Comparison of ENCODE assay signal across 14 mouse cellular contexts in the genomic region with DNA sequence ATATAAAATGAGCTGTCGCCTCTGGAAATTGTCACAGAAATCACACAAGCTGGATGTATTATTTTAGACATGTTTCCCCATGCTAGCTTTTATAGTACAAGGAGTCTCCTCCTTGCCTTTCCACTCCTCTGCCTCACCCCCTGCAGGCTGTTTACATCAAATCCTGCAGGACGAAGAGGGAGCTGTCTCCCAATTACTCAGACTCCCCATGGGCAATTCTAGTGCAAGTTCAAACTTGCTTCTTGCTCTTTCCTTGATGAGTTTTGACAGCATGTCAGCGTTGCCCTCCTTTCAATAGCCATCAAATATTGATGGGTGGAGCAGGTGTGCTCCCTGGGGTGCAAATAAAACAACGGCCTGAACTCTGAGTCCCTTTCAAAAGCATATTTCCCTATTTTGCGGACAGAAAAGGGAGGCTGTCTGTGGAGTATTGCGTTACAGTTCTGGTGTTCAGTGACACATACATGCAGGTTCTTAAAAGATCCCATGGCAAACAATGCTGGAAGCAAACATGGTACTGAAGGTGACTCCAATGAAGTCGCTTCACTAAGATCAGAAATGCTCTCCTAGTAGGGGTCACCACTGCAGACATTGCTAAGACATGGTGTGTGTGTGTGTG.
DNase-seq lines count a peak whose midpoint lies in the region; ATAC-seq and TF ChIP-seq lines count a peak whose summit lies in the region.
"Had no signal": no experiment of that assay in that cellular context is flagged by ENCODE, and none has a peak within 500 bp of the region (broad histone marks: within the 10 kb centered on the region; RNA-seq: fewer than 3 reads in every experiment).

No protein-coding gene starts in this region.

- peak; percentile 5 for DNase-seq in hindbrain, embryonic 11.5 days (ENCODE audit: low spot score)
- DNase-seq in hindbrain, embryonic 14.5 days (ENCODE audit: low spot score), result no peak
- peak; percentile 70 for DNase-seq in brain, embryonic 14.5 days (ENCODE audit: low read depth)
- no peak for DNase-seq in hindbrain, postnatal 0 days (ENCODE audit: low spot score)
- DNase-seq in midbrain, postnatal 0 days (ENCODE audit: low spot score), result no peak
- no peak for DNase-seq in cerebellum, postnatal 25 days
- DNase-seq: cerebellum, adult 11-12 months; kidney, adult 8-10 months; liver, postnatal 0 days; lung, postnatal 4 days; right cerebral cortex, postnatal 14 days; thymus, postnatal 4 days had no signal

- H3K4me2 ChIP-seq in hindbrain, embryonic 11.5 days (replicated peaks; ENCODE audit: low read depth, low read length), result no peak overlapping the region
- H3K4me2 ChIP-seq in hindbrain, embryonic 14.5 days (replicated peaks), result no peak overlapping the region
- no peak overlapping the region for H3K4me2 ChIP-seq in hindbrain, postnatal 0 days (ENCODE audit: low read depth, low read length)
- H3K4me2 ChIP-seq in midbrain, postnatal 0 days (ENCODE audit: low read depth, low read length, poor library complexity, severe bottlenecking), result no peak overlapping the region
- H3K4me2 ChIP-seq in intestine, postnatal 0 days (replicated peaks; ENCODE audit: low read depth), result no peak overlapping the region
- H3K4me2 ChIP-seq: limb, embryonic 15.5 days had no signal

- no peaks in the 10 kb centered on the region for H3K9me3 ChIP-seq in hindbrain, embryonic 11.5 days (ENCODE audit: control insufficient read depth, low read length)
- no peaks in the 10 kb centered on the region for H3K9me3 ChIP-seq in hindbrain, embryonic 14.5 days (ENCODE audit: control insufficient read depth, low read length)
- H3K9me3 ChIP-seq in hindbrain, postnatal 0 days (ENCODE audit: low read length), result no peaks in the 10 kb centered on the region
- no peaks in the 10 kb centered on the region for H3K9me3 ChIP-seq in midbrain, postnatal 0 days (ENCODE audit: low read length)
- H3K9me3 ChIP-seq in intestine, postnatal 0 days (ENCODE audit: control insufficient read depth), result no peaks in the 10 kb centered on the region
- H3K9me3 ChIP-seq: limb, embryonic 15.5 days had no signal

- H3K4me1 ChIP-seq in hindbrain, embryonic 11.5 days (replicated peaks; ENCODE audit: control insufficient read depth, insufficient read depth, low read length), result no peaks in the 10 kb centered on the region
- H3K4me1 ChIP-seq in hindbrain, embryonic 14.5 days (replicated peaks; ENCODE audit: control insufficient read depth, insufficient read depth, low read length), result no peaks in the 10 kb centered on the region
- no peaks in the 10 kb centered on the region for H3K4me1 ChIP-seq in hindbrain, postnatal 0 days (ENCODE audit: insufficient read depth, low read length)
- no peaks in the 10 kb centered on the region for H3K4me1 ChIP-seq in midbrain, postnatal 0 days (ENCODE audit: insufficient read depth, low read length)
- no peaks in the 10 kb centered on the region for H3K4me1 ChIP-seq in intestine, postnatal 0 days (replicated peaks; ENCODE audit: control insufficient read depth, insufficient read depth, low read length)
- H3K4me1 ChIP-seq: limb, embryonic 15.5 days had no signal

- no peak for TF ChIP-seq CTCF in brain, embryonic 14.5 days (IDR thresholded peaks at IDR 0.05; ENCODE audit: borderline replicate concordance, extremely low read depth, insufficient read depth, insufficient read length)
- TF ChIP-seq CTCF in hindbrain, postnatal 0 days (IDR thresholded peaks at IDR 0.05; ENCODE audit: low read depth), result peak; percentile 10; the same call in 1 of the 2 replicates
- TF ChIP-seq CTCF in midbrain, postnatal 0 days (IDR thresholded peaks at IDR 0.05), result peak; percentile 35
- TF ChIP-seq CTCF in intestine, postnatal 0 days (IDR thresholded peaks at IDR 0.05; ENCODE audit: low read depth), result no peak

- 0 out of 2 replicates have a peak, but pooled peaks have one; percentile 25 for ATAC-seq in hindbrain, embryonic 11.5 days (ENCODE audit: low FRiP score)
- ATAC-seq in hindbrain, embryonic 14.5 days (ENCODE audit: low FRiP score), result no peak
- ATAC-seq in hindbrain, postnatal 0 days, result no peak
- ATAC-seq in midbrain, postnatal 0 days (ENCODE audit: low FRiP score), result peak; percentile 58; the same call in 1 of the 2 replicates
- no peak for ATAC-seq in intestine, postnatal 0 days
- ATAC-seq: liver, postnatal 0 days had no signal

- no peaks in the 10 kb centered on the region for H3K36me3 ChIP-seq in hindbrain, embryonic 11.5 days (ENCODE audit: control insufficient read depth, insufficient read depth, low read length)
- H3K36me3 ChIP-seq in hindbrain, embryonic 14.5 days (replicated peaks; ENCODE audit: control insufficient read depth, insufficient read depth), result no peaks in the 10 kb centered on the region
- no peaks in the 10 kb centered on the region for H3K36me3 ChIP-seq in hindbrain, postnatal 0 days (ENCODE audit: insufficient read depth, low read length)
- H3K36me3 ChIP-seq in midbrain, postnatal 0 days (ENCODE audit: insufficient read depth, low read length), result no peaks in the 10 kb centered on the region
- no peaks in the 10 kb centered on the region for H3K36me3 ChIP-seq in intestine, postnatal 0 days (ENCODE audit: control insufficient read depth, insufficient read depth)
- H3K36me3 ChIP-seq: limb, embryonic 15.5 days had no signal

- H3K4me3 ChIP-seq in hindbrain, embryonic 11.5 days (ENCODE audit: low read depth, low read length), result no peak overlapping the region
- no peak overlapping the region for H3K4me3 ChIP-seq in hindbrain, embryonic 14.5 days (replicated peaks; ENCODE audit: low read length)
- no peak overlapping the region for H3K4me3 ChIP-seq in hindbrain, postnatal 0 days (ENCODE audit: low read length)
- H3K4me3 ChIP-seq in midbrain, postnatal 0 days (ENCODE audit: low read depth, low read length), result no peak overlapping the region
- no peak overlapping the region for H3K4me3 ChIP-seq in intestine, postnatal 0 days (ENCODE audit: low read depth, low read length)
- H3K4me3 ChIP-seq: limb, embryonic 15.5 days had no signal

- H3K9ac ChIP-seq in hindbrain, embryonic 11.5 days (ENCODE audit: low read depth, low read length), result no peak overlapping the region
- no peak overlapping the region for H3K9ac ChIP-seq in hindbrain, embryonic 14.5 days
- no peak overlapping the region for H3K9ac ChIP-seq in hindbrain, postnatal 0 days (replicated peaks; ENCODE audit: low read length)
- H3K9ac ChIP-seq in midbrain, postnatal 0 days (replicated peaks; ENCODE audit: low read length, poor library complexity, severe bottlenecking), result no peak overlapping the region
- no peak overlapping the region for H3K9ac ChIP-seq in intestine, postnatal 0 days (ENCODE audit: low read depth, low read length)
- H3K9ac ChIP-seq: limb, embryonic 15.5 days; liver, postnatal 0 days had no signal

- no peaks in the 10 kb centered on the region for H3K27me3 ChIP-seq in hindbrain, embryonic 11.5 days (ENCODE audit: control insufficient read depth, insufficient read depth, low read length)
- H3K27me3 ChIP-seq in hindbrain, embryonic 14.5 days (ENCODE audit: control insufficient read depth, insufficient read depth, low read length), result no peaks in the 10 kb centered on the region
- no peaks in the 10 kb centered on the region for H3K27me3 ChIP-seq in hindbrain, postnatal 0 days (ENCODE audit: insufficient read depth, low read length)
- 0 out of 2 replicates have a peak, but pooled peaks cover 3% of the 10 kb centered on the region for H3K27me3 ChIP-seq in midbrain, postnatal 0 days (ENCODE audit: insufficient read depth, low read length)
- no peaks in the 10 kb centered on the region for H3K27me3 ChIP-seq in intestine, postnatal 0 days (replicated peaks; ENCODE audit: control insufficient read depth, insufficient read depth, low read length)
- H3K27me3 ChIP-seq: limb, embryonic 15.5 days had no signal

- H3K27ac ChIP-seq in hindbrain, embryonic 11.5 days (ENCODE audit: low read depth, low read length), result no peak overlapping the region
- H3K27ac ChIP-seq in hindbrain, embryonic 14.5 days, result no peak overlapping the region
- no peak overlapping the region for H3K27ac ChIP-seq in hindbrain, postnatal 0 days
- no peak overlapping the region for H3K27ac ChIP-seq in midbrain, postnatal 0 days (ENCODE audit: low read depth, low read length)
- no peak overlapping the region for H3K27ac ChIP-seq in intestine, postnatal 0 days (ENCODE audit: low read depth, low read length)
- H3K27ac ChIP-seq: limb, embryonic 15.5 days had no signal

- WGBS in hindbrain, embryonic 11.5 days, result 59% methylated on average over 7 of the region's 7 CpGs
- WGBS in hindbrain, embryonic 14.5 days, result 52% methylated on average over 7 of the region's 7 CpGs
- 52% methylated on average over 7 of the region's 7 CpGs for WGBS in hindbrain, postnatal 0 days
- 34% methylated on average over 7 of the region's 7 CpGs for WGBS in midbrain, postnatal 0 days
- WGBS in intestine, postnatal 0 days, result 66% methylated on average over 7 of the region's 7 CpGs

- TF ChIP-seq POLR2A in brain, embryonic 14.5 days (IDR thresholded peaks at IDR 0.05; ENCODE audit: borderline replicate concordance, extremely low read depth, insufficient read depth, insufficient read length, poor library complexity, severe bottlenecking), result no peak

Comparison
In these comparisons a context has a peak if more than half of its experiments do, and no peak if none do; other contexts are left out.
1. ATAC-seq: peak in hindbrain, embryonic 11.5 days (single experiment) and midbrain, postnatal 0 days (single experiment); none in hindbrain, embryonic 14.5 days (single experiment), hindbrain, postnatal 0 days (single experiment) and intestine, postnatal 0 days (single experiment).
2. DNase-seq: peak in hindbrain, embryonic 11.5 days (single experiment) and brain, embryonic 14.5 days (single experiment); none in hindbrain, embryonic 14.5 days (single experiment), hindbrain, postnatal 0 days (single experiment), midbrain, postnatal 0 days (single experiment) and cerebellum, postnatal 25 days (0 of 2).
3. CTCF ChIP-seq: peak in hindbrain, postnatal 0 days (single experiment) and midbrain, postnatal 0 days (single experiment); none in brain, embryonic 14.5 days (single experiment) and intestine, postnatal 0 days (single experiment).